Mouse (Mus musculus): ENCODE measurements around the gene Sva. TPM values are rescaled to one million over a fixed set of nuclear protein-coding genes. Genes with fewer than 3 reads are reported as not detected.

Sva gene
- polyA plus RNA-seq (2014; fragmentation: Nextera tagmentation; extraction: Ambion mirVana), result not detected in 2 replicates

- H3K9ac ChIP-seq (ENCODE audit: low read depth, low read length), result no peak within 1 kb of the TSS
- H3K9me3 ChIP-seq (replicated peaks; ENCODE audit: control insufficient read depth, low read length), result no peaks in the 10 kb centered on the region
- no peaks in the 10 kb centered on the region for H3K4me1 ChIP-seq (ENCODE audit: control insufficient read depth, insufficient read depth, low read length)
- H3K36me3 ChIP-seq (ENCODE audit: control insufficient read depth, insufficient read depth, low read length), result no peaks in the 10 kb centered on the region
- H3K4me2 ChIP-seq, result no peak within 1 kb of the TSS
- H3K4me3 ChIP-seq (ENCODE audit: low read depth, low read length), result no peak within 1 kb of the TSS
- H3K27me3 ChIP-seq (ENCODE audit: control insufficient read depth, insufficient read depth, low read length), result no peaks in the 10 kb centered on the region
- ATAC-seq (replicated peaks; ENCODE audit: insufficient number of reproducible peaks, low FRiP score, low TSS enrichment), result no peak
- H3K27ac ChIP-seq (ENCODE audit: low read depth, low read length), result no peak within 1 kb of the TSS
Observed at GRCm38 (mm10) chr6:42038094-42038493, at the start of gene Sva. Sva (plus strand) TSS chr6:42038394.

Other genes with a start within 250 kb of the Sva start
- gene Pip, start 190.9 kb upstream of the Sva start, polyA plus RNA-seq (2014; fragmentation: Nextera tagmentation; extraction: Ambion mirVana), result not detected in 2 replicates
- gene Sval2, start 185.4 kb upstream of the Sva start, polyA plus RNA-seq (2014; fragmentation: Nextera tagmentation; extraction: Ambion mirVana), result not detected in 2 replicates
- gene Sval1, start 86.8 kb upstream of the Sva start, polyA plus RNA-seq (2014; fragmentation: Nextera tagmentation; extraction: Ambion mirVana), result not detected in 2 replicates
- not detected in 2 replicates for gene Sval3, start 70.3 kb upstream of the Sva start, polyA plus RNA-seq (2014; fragmentation: Nextera tagmentation; extraction: Ambion mirVana)
- gene Tas2r139, start 102.5 kb downstream of the Sva start, polyA plus RNA-seq (2014; fragmentation: Nextera tagmentation; extraction: Ambion mirVana), result not detected in 2 replicates
- gene Tas2r144, start 176.9 kb downstream of the Sva start, polyA plus RNA-seq (2014; fragmentation: Nextera tagmentation; extraction: Ambion mirVana), result not detected in 2 replicates
- 13.4 and 14.7 TPM in 2 replicates for gene Gstk1, start 207.5 kb downstream of the Sva start, polyA plus RNA-seq (2014; fragmentation: Nextera tagmentation; extraction: Ambion mirVana)
- gene Tmem139, start 223.6 kb downstream of the Sva start, polyA plus RNA-seq (2014; fragmentation: Nextera tagmentation; extraction: Ambion mirVana), result 0.51 TPM in 1 of 2 replicates, not detected in the other
- gene Casp2, start 226.6 kb downstream of the Sva start, polyA plus RNA-seq (2014; fragmentation: Nextera tagmentation; extraction: Ambion mirVana), result 34.4 and 34.7 TPM in 2 replicates
- 0.55 and 0.82 TPM in 2 replicates for gene Clcn1, start 248.3 kb downstream of the Sva start, polyA plus RNA-seq (2014; fragmentation: Nextera tagmentation; extraction: Ambion mirVana)